8 mouse cellular contexts compared by ENCODE assay signal in the genomic region with DNA sequence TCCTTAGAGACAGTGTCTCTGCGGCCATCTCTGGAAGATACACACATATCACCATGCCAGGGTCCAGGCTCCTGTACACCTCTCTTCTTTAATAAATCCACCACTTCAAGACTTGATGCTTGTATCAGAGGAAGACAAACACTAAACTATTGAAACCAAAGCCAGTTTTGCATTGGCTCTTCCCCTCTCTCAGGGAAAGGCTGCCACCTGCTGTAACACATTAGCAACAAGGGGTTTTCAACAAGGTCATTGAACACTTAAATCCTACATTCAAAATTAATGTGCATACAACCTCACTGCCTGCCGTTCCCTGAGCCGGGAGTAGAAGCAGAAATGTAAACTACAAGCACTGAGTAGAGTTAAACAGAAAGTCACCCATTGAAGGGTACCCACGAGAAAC.
DNase-seq lines count a peak whose midpoint lies in the region; ATAC-seq and TF ChIP-seq lines count a peak whose summit lies in the region.
"Had no signal": no experiment of that assay in that cellular context is flagged by ENCODE, and none has a peak within 500 bp of the region (broad histone marks: within the 10 kb centered on the region; RNA-seq: fewer than 3 reads in every experiment).

No protein-coding gene starts in this region.

- peak; percentile 16 for DNase-seq in liver
- DNase-seq in liver, embryonic 11.5 days (ENCODE audit: low spot score): no peak
- DNase-seq in MEL (ENCODE audit: low read depth, low spot score): peak; percentile 74
- peak; percentile 36 to 58 for DNase-seq in adrenal gland, postnatal 36 days
- peak; percentile 51 to 53 for DNase-seq in heart, postnatal 36 days
- DNase-seq in limb, embryonic 14.5 days (ENCODE audit: low spot score): peak; percentile 59
- DNase-seq in spleen, adult 18-20 months: peak; percentile 34 to 61

- H3K4me1 ChIP-seq in liver, embryonic 11.5 days (replicated peaks; ENCODE audit: control insufficient read depth, insufficient read depth, low read length): peaks cover 10% of the 10 kb centered on the region
- peaks cover 29 to 37% of the 10 kb centered on the region in 2 experiments for H3K4me1 ChIP-seq in MEL (ENCODE audit: control insufficient read depth in 1 of 2, insufficient read depth in 2 of 2, low read length in 2 of 2)
- H3K4me1 ChIP-seq in limb, embryonic 14.5 days (ENCODE audit: control insufficient read depth, insufficient read depth, low read length): peaks cover 4% of the 10 kb centered on the region; the same call in 1 of the 2 replicates

- intact Hi-C loops in heart, postnatal 36 days (cut with DNase I): loop anchor here (1.0 to 10.0 kb wide), 4 partner anchors 86 to 724 kb away; no protein-coding TSS in a partner anchor

- H3K4me3 ChIP-seq in liver, embryonic 11.5 days (ENCODE audit: low read depth, low read length): no peak overlapping the region
- H3K4me3 ChIP-seq in MEL (ENCODE audit: control insufficient read depth in 1 of 2, insufficient read depth in 1 of 2, low read depth in 2 of 2, low read length in 2 of 2): no peak overlapping the region
- no peak overlapping the region for H3K4me3 ChIP-seq in limb, embryonic 14.5 days (replicated peaks; ENCODE audit: low read length)
- H3K4me3 ChIP-seq: embryonic facial prominence, embryonic 15.5 days had no signal

- H3K4me2 ChIP-seq in liver, embryonic 11.5 days: no peak overlapping the region
- H3K4me2 ChIP-seq in limb, embryonic 14.5 days (replicated peaks; ENCODE audit: low read depth, low read length, severe bottlenecking): no peak overlapping the region
- H3K4me2 ChIP-seq: embryonic facial prominence, embryonic 15.5 days had no signal

- H3K36me3 ChIP-seq in liver, embryonic 11.5 days (ENCODE audit: control insufficient read depth, insufficient read depth, low read length): no peaks in the 10 kb centered on the region
- peaks cover 0 to 42% of the 10 kb centered on the region in 2 experiments; a peak in 2 of 4 replicates for H3K36me3 ChIP-seq in MEL (ENCODE audit: control insufficient read depth in 1 of 2, insufficient read depth in 2 of 2, low read length in 2 of 2)
- H3K36me3 ChIP-seq in limb, embryonic 14.5 days (ENCODE audit: control insufficient read depth, insufficient read depth, low read length): no peaks in the 10 kb centered on the region
- H3K36me3 ChIP-seq: embryonic facial prominence, embryonic 15.5 days had no signal

- no peak for ATAC-seq in liver, embryonic 11.5 days (replicated peaks; ENCODE audit: low FRiP score)
- no peak for ATAC-seq in limb, embryonic 14.5 days (ENCODE audit: low FRiP score, low read depth)

- TF ChIP-seq RAD21 in MEL (IDR thresholded peaks at IDR 0.05; ENCODE audit: low read depth, low read length): peak; percentile 97

- H3K79me2 ChIP-seq in MEL (ENCODE audit: control insufficient read depth, insufficient read depth, low read length, poor library complexity): no peaks in the 10 kb centered on the region

- TF ChIP-seq CTCF in MEL (IDR thresholded peaks at IDR 0.05 in 2 of 3, conservative IDR thresholded peaks at IDR 0.05 in 1 of 3; ENCODE audit: control insufficient read depth in 1 of 3, insufficient read depth in 1 of 3, low read depth in 2 of 3, low read length in 3 of 3, poor library complexity in 1 of 3, severe bottlenecking in 1 of 3): peak; percentile 50 to 91 (median 58)

- TF ChIP-seq EP300 in MEL (IDR thresholded peaks at IDR 0.05; ENCODE audit: low read depth in 1 of 2, low read length in 2 of 2): no peak

- no peaks in the 10 kb centered on the region for H3K27me3 ChIP-seq in liver, embryonic 11.5 days (replicated peaks; ENCODE audit: control insufficient read depth, insufficient read depth, low read length)
- H3K27me3 ChIP-seq in MEL (ENCODE audit: control insufficient read depth in 1 of 2, insufficient read depth in 2 of 2, low read length in 2 of 2): no peaks in the 10 kb centered on the region
- H3K27me3 ChIP-seq in limb, embryonic 14.5 days (ENCODE audit: control insufficient read depth, insufficient read depth, low read length): no peaks in the 10 kb centered on the region
- H3K27me3 ChIP-seq: embryonic facial prominence, embryonic 15.5 days had no signal

- H3K27ac ChIP-seq in liver, embryonic 11.5 days (ENCODE audit: low read depth, low read length): no peak overlapping the region
- H3K27ac ChIP-seq in MEL (ENCODE audit: control insufficient read depth, low read depth, low read length): no peak overlapping the region
- no peak overlapping the region for H3K27ac ChIP-seq in limb, embryonic 14.5 days (replicated peaks; ENCODE audit: low read depth, low read length)
- H3K27ac ChIP-seq: embryonic facial prominence, embryonic 15.5 days had no signal

- 49% methylated on average over 4 of the region's 4 CpGs for WGBS in liver, embryonic 11.5 days
- 68% methylated on average over 4 of the region's 4 CpGs for WGBS in limb, embryonic 14.5 days

- no peak overlapping the region for H3K9ac ChIP-seq in liver, embryonic 11.5 days (ENCODE audit: low read depth, low read length)
- H3K9ac ChIP-seq in MEL (ENCODE audit: control insufficient read depth, low read depth, low read length, poor library complexity, severe bottlenecking): no peak overlapping the region
- H3K9ac ChIP-seq in limb, embryonic 14.5 days (ENCODE audit: low read depth, low read length, severe bottlenecking): no peak overlapping the region
- H3K9ac ChIP-seq: embryonic facial prominence, embryonic 15.5 days had no signal

- no peaks in the 10 kb centered on the region for H3K9me3 ChIP-seq in liver, embryonic 11.5 days (ENCODE audit: control insufficient read depth, low read length)
- no peaks in the 10 kb centered on the region for H3K9me3 ChIP-seq in MEL (replicated peaks; ENCODE audit: insufficient read depth, low read length)
- H3K9me3 ChIP-seq in limb, embryonic 14.5 days (ENCODE audit: control insufficient read depth, low read length): no peaks in the 10 kb centered on the region
- H3K9me3 ChIP-seq: embryonic facial prominence, embryonic 15.5 days had no signal

- no peak for TF ChIP-seq POLR2A in MEL (IDR thresholded peaks at IDR 0.05; ENCODE audit: control insufficient read depth in 1 of 2, insufficient read depth in 1 of 2, low read depth in 1 of 2, low read length in 2 of 2, poor library complexity in 1 of 2)
- no peak for TF ChIP-seq POLR2A in limb, embryonic 14.5 days (IDR thresholded peaks at IDR 0.05; ENCODE audit: borderline replicate concordance, extremely low read depth, insufficient read depth, insufficient read length)

TF ChIP-seq in MEL, 35 proteins besides CTCF, POLR2A, EP300 and RAD21:
- no peak for TF ChIP-seq KAT2A (conservative IDR thresholded peaks at IDR 0.05; ENCODE audit: low read depth, low read length)
- TF ChIP-seq POLR2AphosphoS5 (IDR thresholded peaks at IDR 0.05; ENCODE audit: borderline replicate concordance, low read depth, low read length): no peak
- no peak for TF ChIP-seq CHD2 (IDR thresholded peaks at IDR 0.05; ENCODE audit: low read length)
- TF ChIP-seq ETS1 (IDR thresholded peaks at IDR 0.05; ENCODE audit: low read depth, low read length): no peak
- TF ChIP-seq TBP (IDR thresholded peaks at IDR 0.05; ENCODE audit: low read depth, low read length): no peak
- TF ChIP-seq MEF2A (IDR thresholded peaks at IDR 0.05; ENCODE audit: extremely low read depth, insufficient replicate concordance, low read depth, low read length, poor library complexity, severe bottlenecking): no peak
- no peak for TF ChIP-seq RCOR1 (IDR thresholded peaks at IDR 0.05; ENCODE audit: low read depth, low read length)
- TF ChIP-seq CHD1 (IDR thresholded peaks at IDR 0.05; ENCODE audit: low read depth, low read length): no peak
- no peak for TF ChIP-seq MXI1 (IDR thresholded peaks at IDR 0.05; ENCODE audit: low read depth, low read length)
- TF ChIP-seq MYB (IDR thresholded peaks at IDR 0.05; ENCODE audit: low read depth, low read length): no peak
- no peak for TF ChIP-seq NRF1 (IDR thresholded peaks at IDR 0.05; ENCODE audit: insufficient read depth, low read depth, low read length, poor library complexity, severe bottlenecking)
- TF ChIP-seq NELFE (IDR thresholded peaks at IDR 0.05; ENCODE audit: low read depth, low read length): no peak
- TF ChIP-seq ZC3H11A (IDR thresholded peaks at IDR 0.05; ENCODE audit: low read depth, low read length): peak; percentile 94
- no peak for TF ChIP-seq UBTF (IDR thresholded peaks at IDR 0.05; ENCODE audit: borderline replicate concordance, insufficient read depth, low read depth, low read length)
- TF ChIP-seq SMC3 (IDR thresholded peaks at IDR 0.05; ENCODE audit: low read depth, low read length): peak; percentile 96
- no peak for TF ChIP-seq HCFC1 (IDR thresholded peaks at IDR 0.05; ENCODE audit: low read depth, low read length)
- no peak for TF ChIP-seq ZKSCAN1 (IDR thresholded peaks at IDR 0.05; ENCODE audit: low read depth, low read length)
TF ChIP-seq in MEL: peak in this region for 2.
